Mouse (Mus musculus): ENCODE data around the gene Gm10283.
A peak's percentile ranks its signal among the peaks of the same experiment; 100 is the strongest.
"Not testable (repeated sequence)": the region's sequence is repeated elsewhere in the genome, so short reads cannot be mapped to it uniquely, and the experiment has no call there.

The Gm10283 gene

GRCm38 (mm10) chr8:60503098-60503497 is at the start of gene Gm10283:
Gene Gm10283 (minus strand): TSS chr8:60503198.
- no peak for DNase-seq (ENCODE audit: low read depth)

GRCm38 (mm10) chr8:60534945-60535344 is 31.9 kb upstream of the Gm10283 start:
- DNase-seq (ENCODE audit: low read depth) = no peak

- no peak for DNase-seq (ENCODE audit: low read depth)
Measured at GRCm38 (mm10) chr8:60518286-60518685, 15.3 kb upstream of the Gm10283 start.

GRCm38 (mm10) chr8:60505653-60506521 is 2.9 kb upstream of the Gm10283 start, which contains the start of gene Aadat:
Gene Aadat (plus strand): TSS chr8:60505932.
- DNase-seq (ENCODE audit: low read depth) = peak; percentile 11

- DNase-seq (ENCODE audit: low read depth) = not testable (repeated sequence)
Measured at GRCm38 (mm10) chr8:60495046-60495445, 8.0 kb downstream of the Gm10283 start.

GRCm38 (mm10) chr8:60494606-60495005 is 8.4 kb downstream of the Gm10283 start:
- no peak for DNase-seq (ENCODE audit: low read depth)

GRCm38 (mm10) chr8:60492471-60492870 is 10.5 kb downstream of the Gm10283 start:
- DNase-seq (ENCODE audit: low read depth) = no peak

GRCm38 (mm10) chr8:60491871-60492270 is 11.1 kb downstream of the Gm10283 start:
- DNase-seq (ENCODE audit: low read depth) = no peak

GRCm38 (mm10) chr8:60490147-60490546 is 12.9 kb downstream of the Gm10283 start:
- no peak for DNase-seq (ENCODE audit: low read depth)

GRCm38 (mm10) chr8:60466686-60467335 is 36.2 kb downstream of the Gm10283 start:
- DNase-seq (ENCODE audit: low read depth) = no peak

- no peak for DNase-seq (ENCODE audit: low read depth)
Measured at GRCm38 (mm10) chr8:60449296-60449695, 53.7 kb downstream of the Gm10283 start.

GRCm38 (mm10) chr8:60444989-60445388 is 58.0 kb downstream of the Gm10283 start:
- DNase-seq (ENCODE audit: low read depth) = no peak

- DNase-seq (ENCODE audit: low read depth) = no peak
Measured at GRCm38 (mm10) chr8:60438557-60438956, 64.4 kb downstream of the Gm10283 start.

GRCm38 (mm10) chr8:60436872-60437271 is 66.1 kb downstream of the Gm10283 start:
- DNase-seq (ENCODE audit: low read depth) = no peak

- no peak for DNase-seq (ENCODE audit: low read depth)
Measured at GRCm38 (mm10) chr8:60432649-60433048, 70.3 kb downstream of the Gm10283 start.

GRCm38 (mm10) chr8:60406358-60406757 is 96.6 kb downstream of the Gm10283 start:
- no peak for DNase-seq (ENCODE audit: low read depth)

- no peak for DNase-seq (ENCODE audit: low read depth)
Measured at GRCm38 (mm10) chr8:60404994-60405548, 97.9 kb downstream of the Gm10283 start.

GRCm38 (mm10) chr8:60393675-60394074 is 109.3 kb downstream of the Gm10283 start:
- DNase-seq (ENCODE audit: low read depth) = no peak

- no peak for DNase-seq (ENCODE audit: low read depth)
Measured at GRCm38 (mm10) chr8:60386589-60386988, 116.4 kb downstream of the Gm10283 start.
